Mouse (Mus musculus): ENCODE measurements around the gene C2cd4b.

DNA sequence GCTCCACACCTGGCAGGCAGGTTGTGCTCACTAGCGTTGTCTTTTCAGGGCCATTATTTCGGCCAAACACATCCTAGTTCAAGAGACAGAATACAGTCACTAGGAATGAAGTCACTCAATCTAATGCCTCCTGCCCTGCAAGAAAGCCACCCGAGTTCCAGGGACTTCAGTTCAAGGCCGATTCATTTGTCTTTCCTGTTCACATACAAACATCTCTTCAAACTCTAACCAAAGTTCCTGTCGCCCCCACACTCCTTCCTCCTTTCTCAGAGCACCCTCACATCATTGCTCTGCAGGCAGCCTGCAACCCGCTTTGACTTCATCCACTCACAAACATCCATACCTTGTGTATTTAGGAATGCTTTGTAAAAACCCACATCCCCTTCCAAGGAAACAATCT, 34.3 kb downstream of the C2cd4b start:
- no peak for TF ChIP-seq CTCF (IDR thresholded peaks at IDR 0.05; ENCODE audit: low read depth)
- no peak for TF ChIP-seq EP300 (IDR thresholded peaks at IDR 0.05; ENCODE audit: low read depth)
